In genomic region chr10:22858111-22858510, GRCm38 (mm10) we compare ENCODE assay signal across 14 mouse cellular contexts. TPM values are rescaled to one million over a fixed set of nuclear protein-coding genes. Genes with fewer than 3 reads are reported as not detected.
A peak's percentile ranks its signal among the peaks of the same experiment; 100 is the strongest.
DNase-seq lines count a peak whose midpoint lies in the region; TF ChIP-seq lines count a peak whose summit lies in the region.
"Had no signal": no experiment of that assay in that cellular context is flagged by ENCODE, and none has a peak within 500 bp of the region (broad histone marks: within the 10 kb centered on the region; RNA-seq: fewer than 3 reads in every experiment).

No protein-coding gene starts in this region.

- TF ChIP-seq CTCF in layer of hippocampus, adult 2 months (conservative IDR thresholded peaks at IDR 0.05), result peak; percentile 43
- TF ChIP-seq CTCF in CH12.LX (conservative IDR thresholded peaks at IDR 0.05 in 1 of 2, IDR thresholded peaks at IDR 0.05 in 1 of 2; ENCODE audit: low read depth in 2 of 2, low read length in 2 of 2), result peak in 1 of 2 experiments; percentile 62; a peak in 2 of 4 replicates

- no peak overlapping the region for H3K27ac ChIP-seq in layer of hippocampus, adult 2 months
- H3K27ac ChIP-seq in CH12.LX (ENCODE audit: insufficient read depth, low read depth), result no peak overlapping the region
- no peak overlapping the region for H3K27ac ChIP-seq in limb, embryonic 10.5 days
- H3K27ac ChIP-seq in heart, embryonic 10.5 days, result no peak overlapping the region
- H3K27ac ChIP-seq: embryonic facial prominence, embryonic 10.5 days had no signal

- TF ChIP-seq EP300 in CH12.LX (IDR thresholded peaks at IDR 0.05; ENCODE audit: low read length), result no peak

- H3K9ac ChIP-seq in CH12.LX (ENCODE audit: insufficient read depth, low read depth), result no peak overlapping the region

- no peaks in the 10 kb centered on the region for H3K4me1 ChIP-seq in CH12.LX (ENCODE audit: control insufficient read depth in 1 of 2, insufficient read depth in 2 of 2)
- H3K4me1 ChIP-seq in limb, embryonic 10.5 days, result no peaks in the 10 kb centered on the region
- peaks cover 6% of the 10 kb centered on the region for H3K4me1 ChIP-seq in heart, embryonic 10.5 days

- in situ Hi-C loops in CH12.LX (cut with MboI; ENCODE audit: low pct_ligation_motif_present, low pct_unique_long_range_greater_than_20kb, low sequenced_read_pairs), result no loop called here

- 27% methylated on average over 9 of the region's 9 CpGs for WGBS in limb, embryonic 10.5 days
- 28% methylated on average over 9 of the region's 9 CpGs for WGBS in heart, embryonic 10.5 days

- no peak overlapping the region for H3K4me3 ChIP-seq in layer of hippocampus, adult 2 months
- no peak overlapping the region for H3K4me3 ChIP-seq in CH12.LX (replicated peaks in 1 of 3; ENCODE audit: low read depth in 2 of 3, low read length in 2 of 3, poor library complexity in 1 of 3)
- no peak overlapping the region for H3K4me3 ChIP-seq in limb, embryonic 10.5 days
- no peak overlapping the region for H3K4me3 ChIP-seq in heart, embryonic 10.5 days
- H3K4me3 ChIP-seq: embryonic facial prominence, embryonic 10.5 days had no signal

- no peaks in the 10 kb centered on the region for H3K79me2 ChIP-seq in CH12.LX (replicated peaks; ENCODE audit: control insufficient read depth, extremely low read depth, insufficient read depth, poor library complexity, severe bottlenecking)

- peak; percentile 48 for DNase-seq in adrenal gland, postnatal 14 days
- DNase-seq in adrenal gland, adult 8-10 months, result no peak
- no peak for DNase-seq in layer of hippocampus, adult 2 months (ENCODE audit: low spot score in 2 of 2)
- no peak for DNase-seq in layer of hippocampus, postnatal 36 days
- peak; percentile 21 for DNase-seq in CH12.LX (ENCODE audit: extremely low read depth)
- DNase-seq in limb, embryonic 10.5 days (ENCODE audit: low spot score), result peak; percentile 49
- no peak for DNase-seq in cerebellum, adult 9-10 months
- DNase-seq in heart, embryonic 10.5 days (ENCODE audit: low spot score), result no peak
- DNase-seq: B cell, adult 2 months; kidney, adult 18-20 months had no signal

- dilution Hi-C loops in CH12.LX (cut with MboI; ENCODE audit: extremely low pct_ligation_motif_present, extremely low pct_unique_long_range_greater_than_20kb, low sequenced_read_pairs), result no loop called here

- H3K36me3 ChIP-seq in CH12.LX (replicated peaks in 1 of 2; ENCODE audit: control insufficient read depth in 1 of 2, insufficient read depth in 1 of 2, low read length in 1 of 2), result no peaks in the 10 kb centered on the region
- H3K36me3 ChIP-seq in limb, embryonic 10.5 days, result no peaks in the 10 kb centered on the region
- no peaks in the 10 kb centered on the region for H3K36me3 ChIP-seq in heart, embryonic 10.5 days
- H3K36me3 ChIP-seq: embryonic facial prominence, embryonic 10.5 days had no signal

- H3K27me3 ChIP-seq in CH12.LX (replicated peaks), result no peaks in the 10 kb centered on the region
- H3K27me3 ChIP-seq in limb, embryonic 10.5 days (ENCODE audit: low read depth, poor library complexity, severe bottlenecking), result no peaks in the 10 kb centered on the region
- no peaks in the 10 kb centered on the region for H3K27me3 ChIP-seq in heart, embryonic 10.5 days (ENCODE audit: insufficient read depth, poor library complexity, severe bottlenecking)
- H3K27me3 ChIP-seq: megakaryocyte, embryonic 14.5 days had no signal

- no peak overlapping the region for H3K4me2 ChIP-seq in CH12.LX (ENCODE audit: insufficient read depth, low read depth, poor library complexity, severe bottlenecking)

- no peak for TF ChIP-seq POLR2A in CH12.LX (IDR thresholded peaks at IDR 0.05; ENCODE audit: low read depth, low read length)

- TF ChIP-seq RAD21 in CH12.LX (IDR thresholded peaks at IDR 0.05; ENCODE audit: low read depth, low read length), result peak; percentile 12

- H3K9me3 ChIP-seq in CH12.LX (replicated peaks; ENCODE audit: low read length), result no peaks in the 10 kb centered on the region
- no peaks in the 10 kb centered on the region for H3K9me3 ChIP-seq in limb, embryonic 10.5 days (replicated peaks)
- H3K9me3 ChIP-seq in heart, embryonic 10.5 days, result no peaks in the 10 kb centered on the region
- H3K9me3 ChIP-seq: embryonic facial prominence, embryonic 10.5 days had no signal

TF ChIP-seq in CH12.LX, 34 proteins besides CTCF, POLR2A, EP300 and RAD21:
- TF ChIP-seq ETS1 (conservative IDR thresholded peaks at IDR 0.05; ENCODE audit: low read depth, low read length) (no peak), SMC3 (IDR thresholded peaks at IDR 0.05; ENCODE audit: low read depth, low read length) (peak; percentile 61)

RNA-seq across cellular contexts. Expression of gene Tcf21, which starts 38.1 kb away (rescaled TPM):
- 12.3 and 13.9 TPM in 2 replicates for total RNA-seq in adrenal gland, postnatal 14 days (2021)
- 10 to 100 TPM; 14.8 to 29.7 (median 18.0) TPM for total RNA-seq in adrenal gland, adult 8-10 months (2022)
- total RNA-seq in layer of hippocampus, adult 2 months (2021), result not detected
- total RNA-seq in layer of hippocampus, postnatal 36 days (2021), result not detected
- total RNA-seq in CH12.LX (2012; rRNA removed) (not detected in 2 replicates), CH12.LX (2014; rRNA removed) (not detected in 2 replicates)
- polyA plus RNA-seq in CH12.LX (2012; ENCODE audit: insufficient read length, low read depth), result not detected in 2 replicates
- 0.71 and 2.7 TPM in 2 replicates for polyA plus RNA-seq in limb, embryonic 10.5 days (2016; fragmentation: Nextera tagmentation; extraction: Ambion mirVana)
- 64.0 and 75.4 TPM in 2 replicates for polyA plus RNA-seq in heart, embryonic 10.5 days (2016; fragmentation: Nextera tagmentation; extraction: Ambion mirVana)
- total RNA-seq: left cerebral cortex, postnatal 14 days; neutrophil, adult 5-6 weeks had no signal

Comparison
In these comparisons a context has a peak if more than half of its experiments do, and no peak if none do; other contexts are left out.
1. DNase-seq: peak in adrenal gland, postnatal 14 days (single experiment), CH12.LX (single experiment) and limb, embryonic 10.5 days (single experiment); none in adrenal gland, adult 8-10 months (single experiment), layer of hippocampus, adult 2 months (0 of 2), layer of hippocampus, postnatal 36 days (0 of 2), cerebellum, adult 9-10 months (single experiment) and heart, embryonic 10.5 days (single experiment).
2. RNA of gene Tcf21, which starts 38.1 kb away (total RNA-seq): 14.8 to 29.7 TPM in adrenal gland, adult 8-10 months and 12.3 to 13.9 TPM in adrenal gland, postnatal 14 days; not detected in layer of hippocampus, adult 2 months, not detected in layer of hippocampus, postnatal 36 days and not detected in CH12.LX; every median in the first group is over 10 times any median in the second.